Mouse (Mus musculus) CH12.LX (cell line): Measurements from ENCODE around the gene Ppfia2. TPM values are rescaled to one million over a fixed set of nuclear protein-coding genes. Genes with fewer than 3 reads are reported as not detected.

Source experiments
- DNase-seq: peaks from one replicate; pipeline ENCODE4 v3.0.0-alpha.2; 2013; ENCODE audit errors: extremely low read depth
- H3K27ac ChIP-seq: 2 replicates; pipeline ENCODE4 v1.5.1; 2012; ENCODE audit warnings: low read depth, mild to moderate bottlenecking, control low read depth, moderate library complexity; ENCODE audit not compliant: insufficient read depth
- H3K27me3 ChIP-seq: replicated peaks from 2 replicates; pipeline ENCODE3; 2012; ENCODE audit warnings: inconsistent platforms
- H3K36me3 ChIP-seq, 2 experiments: replicated peaks in 1 of 2; 2 replicates each; pipeline versions ENCODE3 to v1.6.1; 2012; ENCODE audit warnings: inconsistent platforms in 1 of 2, low read length in 1 of 2, mild to moderate bottlenecking in 1 of 2, mixed read lengths in 1 of 2, moderate library complexity in 1 of 2; ENCODE audit not compliant: control insufficient read depth in 1 of 2, insufficient read depth in 1 of 2
- H3K4me1 ChIP-seq, 2 experiments: 2 replicates each; pipeline ENCODE4 v1.6.1; 2012; ENCODE audit warnings: inconsistent platforms in 1 of 2, moderate library complexity in 1 of 2; ENCODE audit not compliant: insufficient read depth in 2 of 2, control insufficient read depth in 1 of 2
- H3K4me2 ChIP-seq: 2 replicates; pipeline ENCODE4 v1.6.1; 2012; ENCODE audit warnings: low read depth, mild to moderate bottlenecking, control low read depth; ENCODE audit not compliant: poor library complexity, insufficient read depth, severe bottlenecking
- H3K4me3 ChIP-seq, 3 experiments: fragments of 150-350 bp in 1 of 3; sonication (generic) in 1 of 3; replicated peaks in 1 of 3; 2 replicates each; pipeline versions ENCODE3 to v1.5.1; 2011 to 2012; ENCODE audit warnings: low read depth in 2 of 3, low read length in 2 of 3, mild to moderate bottlenecking in 2 of 3, moderate library complexity in 2 of 3, control low read depth in 1 of 3, improper control_type of control experiment in 1 of 3, inconsistent platforms in 1 of 3, mixed read lengths in 1 of 3; ENCODE audit not compliant: poor library complexity in 1 of 3
- H3K79me2 ChIP-seq: replicated peaks from 2 replicates; pipeline ENCODE4 v1.6.1; 2012; ENCODE audit warnings: mild to moderate bottlenecking, moderate library complexity; ENCODE audit not compliant: control insufficient read depth, poor library complexity, insufficient read depth, severe bottlenecking; ENCODE audit errors: extremely low read depth
- H3K9ac ChIP-seq: 2 replicates; pipeline ENCODE4 v1.6.1; 2012; ENCODE audit warnings: low read depth, mild to moderate bottlenecking, control low read depth, moderate library complexity; ENCODE audit not compliant: insufficient read depth
- H3K9me3 ChIP-seq: replicated peaks from 2 replicates; pipeline ENCODE3; 2012; ENCODE audit warnings: low read length, inconsistent platforms, mixed read lengths
- CTCF ChIP-seq, 2 experiments: IDR thresholded peaks in 1 of 2; conservative IDR thresholded peaks in 1 of 2; 2 replicates each; pipeline ENCODE4 v1.5.1; 2011 to 2012; ENCODE audit warnings: low read depth in 2 of 2, low read length in 2 of 2, improper control_type of control experiment in 1 of 2, inconsistent platforms in 1 of 2, mild to moderate bottlenecking in 1 of 2, moderate library complexity in 1 of 2
- ETS1 ChIP-seq: conservative IDR thresholded peaks from 2 replicates; pipeline ENCODE4 v1.6.1; 2012; ENCODE audit warnings: low read depth, mild to moderate bottlenecking, inconsistent platforms, low read length, improper control_type of control experiment, moderate library complexity
- KAT2A ChIP-seq: IDR thresholded peaks from 2 replicates; pipeline ENCODE4 v1.6.1; 2012; ENCODE audit warnings: low read length, improper control_type of control experiment, inconsistent platforms; ENCODE audit not compliant: insufficient replicate concordance
- MAFK ChIP-seq: IDR thresholded peaks from 2 replicates; pipeline ENCODE4 v1.6.1; 2011; ENCODE audit warnings: low read length, improper control_type of control experiment; ENCODE audit not compliant: insufficient replicate concordance
- MEF2A ChIP-seq: IDR thresholded peaks from 2 replicates; pipeline ENCODE4 v1.6.1; 2014; ENCODE audit warnings: low read depth, mild to moderate bottlenecking, inconsistent platforms, low read length, improper control_type of control experiment, borderline replicate concordance
- POLR2A ChIP-seq: IDR thresholded peaks from 2 replicates; pipeline ENCODE4 v1.6.1; 2011; ENCODE audit warnings: low read depth, mild to moderate bottlenecking, improper control_type of control experiment, low read length
- POLR2AphosphoS2 ChIP-seq: IDR thresholded peaks from 2 replicates; pipeline ENCODE4 v1.6.1; 2011; ENCODE audit warnings: low read depth, low read length, improper control_type of control experiment
- SIN3A ChIP-seq: IDR thresholded peaks from 2 replicates; pipeline ENCODE4 v1.6.1; 2012; ENCODE audit warnings: low read length, improper control_type of control experiment, inconsistent platforms
- USF2 ChIP-seq: conservative IDR thresholded peaks from 2 replicates; pipeline ENCODE4 v1.6.1; 2011; ENCODE audit warnings: low read depth, low read length, improper control_type of control experiment
- ZC3H11A ChIP-seq: IDR thresholded peaks from 2 replicates; pipeline ENCODE4 v1.6.1; 2012; ENCODE audit warnings: low read depth, mild to moderate bottlenecking, inconsistent platforms, low read length, improper control_type of control experiment
- dilution Hi-C: fragments of 300-500 bp; cut with MboI; formaldehyde crosslinking; loops from 2 replicates; pipeline ENCODE4 v1.14.3; 2020; ENCODE audit warnings: low sequenced_read_pairs; ENCODE audit not compliant: extremely low pct_unique_long_range_greater_than_20kb, extremely low pct_ligation_motif_present
- in situ Hi-C: fragments of 300-500 bp; cut with MboI; formaldehyde crosslinking; loops from 3 replicates; pipeline ENCODE4 v1.14.3; 2019; ENCODE audit warnings: low sequenced_read_pairs, low pct_ligation_motif_present, low pct_unique_long_range_greater_than_20kb, mixed read lengths
- polyA plus RNA-seq: library from polyadenylated mRNA; unstranded; fragments of >175 nt; gene quantifications from 2 replicates; pipeline ENCODE4 v1.2.1, GENCODE M21; 2012; ENCODE audit warnings: low read depth; ENCODE audit not compliant: insufficient read length
- total RNA-seq, 2 experiments: library from RNA; depleted of rRNA; stranded (reverse); fragments of 300-350 nt in 1 of 2; fragments of >200 nt in 1 of 2; gene quantifications; 2 replicates each; pipeline ENCODE4 v1.2.3; 2012 to 2014

Ppfia2 gene
- total and polyA plus RNA-seq, 3 experiments, result not detected

GRCm38 (mm10) chr10:106620952-106621351, 150.8 kb downstream of the Ppfia2 start:
- Histone ChIP-seq H3K9me3 (peaks cover 42% of the 10 kb centered on the region), H3K9ac (no peak overlapping the region), H3K36me3 (no peaks in the 10 kb centered on the region), H3K4me3 (no peak overlapping the region), H3K4me1 (no peaks in the 10 kb centered on the region), H3K79me2 (no peaks in the 10 kb centered on the region), H3K27ac (no peak overlapping the region), H3K27me3 (no peaks in the 10 kb centered on the region), H3K4me2 (no peak overlapping the region)
- TF ChIP-seq ETS1 (no peak), MEF2A (no peak)
- dilution Hi-C loops (no loop called here), in situ Hi-C loops (no loop called here)
- no peak for DNase-seq

GRCm38 (mm10) chr10:106623342-106623741, 153.2 kb downstream of the Ppfia2 start:
- no peak for TF ChIP-seq MAFK
- in situ Hi-C loops (no loop called here), dilution Hi-C loops (no loop called here)
- no peaks in the 10 kb centered on the region for H3K79me2 ChIP-seq
- peaks cover 34% of the 10 kb centered on the region for H3K9me3 ChIP-seq
- no peak overlapping the region for H3K27ac ChIP-seq
- no peaks in the 10 kb centered on the region for H3K36me3 ChIP-seq
- no peaks in the 10 kb centered on the region for H3K27me3 ChIP-seq
- H3K4me3 ChIP-seq, result no peak overlapping the region
- DNase-seq, result no peak
- no peak overlapping the region for H3K4me2 ChIP-seq
- H3K4me1 ChIP-seq, result no peaks in the 10 kb centered on the region
- H3K9ac ChIP-seq, result no peak overlapping the region

GRCm38 (mm10) chr10:106632171-106632935, 162.2 kb downstream of the Ppfia2 start:
- H3K4me3 ChIP-seq, result no peak overlapping the region
- no peaks in the 10 kb centered on the region for H3K36me3 ChIP-seq
- no peak overlapping the region for H3K27ac ChIP-seq
- DNase-seq, result no peak
- in situ Hi-C loops, result no loop called here
- H3K27me3 ChIP-seq, result no peaks in the 10 kb centered on the region
- TF ChIP-seq POLR2AphosphoS2, result no peak
- no peak for TF ChIP-seq USF2
- TF ChIP-seq CTCF (conservative IDR thresholded peaks at IDR 0.05 in 1 of 2, IDR thresholded peaks at IDR 0.05 in 1 of 2; ENCODE audit: low read depth in 2 of 2, low read length in 2 of 2), result no peak
- TF ChIP-seq ZC3H11A, result no peak
- TF ChIP-seq SIN3A, result no peak
- no peak for TF ChIP-seq KAT2A
- no peak for TF ChIP-seq POLR2A
- no peaks in the 10 kb centered on the region for H3K4me1 ChIP-seq
- dilution Hi-C loops, result no loop called here
- no peaks in the 10 kb centered on the region for H3K79me2 ChIP-seq
- no peak overlapping the region for H3K9ac ChIP-seq
- peaks cover 30% of the 10 kb centered on the region for H3K9me3 ChIP-seq
- no peak overlapping the region for H3K4me2 ChIP-seq
